Mouse (Mus musculus) CH12.LX (cell line): ENCODE measurements at regions not wholly inside any gene's neighbourhood (a gene's known extent, or its start where the extent isn't known, plus 50 kb on each side); places are given as distances from the start of the nearest gene placed in this dataset.
A peak's percentile ranks its signal among the peaks of the same experiment; 100 is the strongest.

Source experiments
- DNase-seq: peaks from one replicate; pipeline ENCODE4 v3.0.0-alpha.2; 2013; ENCODE audit errors: extremely low read depth
- H3K27ac ChIP-seq: 2 replicates; pipeline ENCODE4 v1.5.1; 2012; ENCODE audit warnings: low read depth, mild to moderate bottlenecking, control low read depth, moderate library complexity; ENCODE audit not compliant: insufficient read depth
- H3K27me3 ChIP-seq: replicated peaks from 2 replicates; pipeline ENCODE3; 2012; ENCODE audit warnings: inconsistent platforms
- H3K36me3 ChIP-seq, 2 experiments: replicated peaks in 1 of 2; 2 replicates each; pipeline versions ENCODE3 to v1.6.1; 2012; ENCODE audit warnings: inconsistent platforms in 1 of 2, low read length in 1 of 2, mild to moderate bottlenecking in 1 of 2, mixed read lengths in 1 of 2, moderate library complexity in 1 of 2; ENCODE audit not compliant: control insufficient read depth in 1 of 2, insufficient read depth in 1 of 2
- H3K4me1 ChIP-seq, 2 experiments: 2 replicates each; pipeline ENCODE4 v1.6.1; 2012; ENCODE audit warnings: inconsistent platforms in 1 of 2, moderate library complexity in 1 of 2; ENCODE audit not compliant: insufficient read depth in 2 of 2, control insufficient read depth in 1 of 2
- H3K4me2 ChIP-seq: 2 replicates; pipeline ENCODE4 v1.6.1; 2012; ENCODE audit warnings: low read depth, mild to moderate bottlenecking, control low read depth; ENCODE audit not compliant: poor library complexity, insufficient read depth, severe bottlenecking
- H3K4me3 ChIP-seq, 3 experiments: fragments of 150-350 bp in 1 of 3; sonication (generic) in 1 of 3; replicated peaks in 1 of 3; 2 replicates each; pipeline versions ENCODE3 to v1.5.1; 2011 to 2012; ENCODE audit warnings: low read depth in 2 of 3, low read length in 2 of 3, mild to moderate bottlenecking in 2 of 3, moderate library complexity in 2 of 3, control low read depth in 1 of 3, improper control_type of control experiment in 1 of 3, inconsistent platforms in 1 of 3, mixed read lengths in 1 of 3; ENCODE audit not compliant: poor library complexity in 1 of 3
- H3K79me2 ChIP-seq: replicated peaks from 2 replicates; pipeline ENCODE4 v1.6.1; 2012; ENCODE audit warnings: mild to moderate bottlenecking, moderate library complexity; ENCODE audit not compliant: control insufficient read depth, poor library complexity, insufficient read depth, severe bottlenecking; ENCODE audit errors: extremely low read depth
- H3K9ac ChIP-seq: 2 replicates; pipeline ENCODE4 v1.6.1; 2012; ENCODE audit warnings: low read depth, mild to moderate bottlenecking, control low read depth, moderate library complexity; ENCODE audit not compliant: insufficient read depth
- H3K9me3 ChIP-seq: replicated peaks from 2 replicates; pipeline ENCODE3; 2012; ENCODE audit warnings: low read length, inconsistent platforms, mixed read lengths
- CHD1 ChIP-seq: IDR thresholded peaks from 2 replicates; pipeline ENCODE4 v1.6.1; 2012; ENCODE audit warnings: low read depth, low read length, improper control_type of control experiment, inconsistent platforms
- CHD2 ChIP-seq: IDR thresholded peaks from 2 replicates; pipeline ENCODE4 v1.6.1; 2011; ENCODE audit warnings: low read length, improper control_type of control experiment
- CTCF ChIP-seq, 2 experiments: IDR thresholded peaks in 1 of 2; conservative IDR thresholded peaks in 1 of 2; 2 replicates each; pipeline ENCODE4 v1.5.1; 2011 to 2012; ENCODE audit warnings: low read depth in 2 of 2, low read length in 2 of 2, improper control_type of control experiment in 1 of 2, inconsistent platforms in 1 of 2, mild to moderate bottlenecking in 1 of 2, moderate library complexity in 1 of 2
- EP300 ChIP-seq: IDR thresholded peaks from 2 replicates; pipeline ENCODE4 v1.6.1; 2011; ENCODE audit warnings: low read length, improper control_type of control experiment
- ETS1 ChIP-seq: conservative IDR thresholded peaks from 2 replicates; pipeline ENCODE4 v1.6.1; 2012; ENCODE audit warnings: low read depth, mild to moderate bottlenecking, inconsistent platforms, low read length, improper control_type of control experiment, moderate library complexity
- HCFC1 ChIP-seq: IDR thresholded peaks from 2 replicates; pipeline ENCODE4 v1.6.1; 2012; ENCODE audit warnings: low read depth, mild to moderate bottlenecking, inconsistent platforms, low read length, improper control_type of control experiment
- IRF4 ChIP-seq: IDR thresholded peaks from 2 replicates; pipeline ENCODE4 v1.6.1; 2014; ENCODE audit warnings: low read depth, mild to moderate bottlenecking, inconsistent platforms, low read length, improper control_type of control experiment
- JUN ChIP-seq: IDR thresholded peaks from 2 replicates; pipeline ENCODE4 v1.6.1; 2011; ENCODE audit warnings: low read depth, mild to moderate bottlenecking, low read length, improper control_type of control experiment, moderate library complexity; ENCODE audit not compliant: insufficient read depth
- JUND ChIP-seq: conservative IDR thresholded peaks from 2 replicates; pipeline ENCODE4 v1.6.1; 2011; ENCODE audit warnings: low read depth, low read length, improper control_type of control experiment
- MAFK ChIP-seq: IDR thresholded peaks from 2 replicates; pipeline ENCODE4 v1.6.1; 2011; ENCODE audit warnings: low read length, improper control_type of control experiment; ENCODE audit not compliant: insufficient replicate concordance
- MAX ChIP-seq: IDR thresholded peaks from 2 replicates; pipeline ENCODE4 v1.6.1; 2011; ENCODE audit warnings: low read length, improper control_type of control experiment
- MEF2A ChIP-seq: IDR thresholded peaks from 2 replicates; pipeline ENCODE4 v1.6.1; 2014; ENCODE audit warnings: low read depth, mild to moderate bottlenecking, inconsistent platforms, low read length, improper control_type of control experiment, borderline replicate concordance
- MYC ChIP-seq: IDR thresholded peaks from 2 replicates; pipeline ENCODE4 v1.6.1; 2011; ENCODE audit warnings: low read depth, mild to moderate bottlenecking, improper control_type of control experiment, low read length
- NELFE ChIP-seq: IDR thresholded peaks from 2 replicates; pipeline ENCODE4 v1.6.1; 2011; ENCODE audit warnings: low read depth, low read length, improper control_type of control experiment
- PAX5 ChIP-seq: IDR thresholded peaks from 2 replicates; pipeline ENCODE4 v1.6.1; 2012; ENCODE audit warnings: low read length, inconsistent platforms, mixed read lengths
- POLR2A ChIP-seq: IDR thresholded peaks from 2 replicates; pipeline ENCODE4 v1.6.1; 2011; ENCODE audit warnings: low read depth, mild to moderate bottlenecking, improper control_type of control experiment, low read length
- RAD21 ChIP-seq: IDR thresholded peaks from 2 replicates; pipeline ENCODE4 v1.6.1; 2011; ENCODE audit warnings: low read depth, mild to moderate bottlenecking, low read length, improper control_type of control experiment, moderate library complexity
- RCOR1 ChIP-seq: conservative IDR thresholded peaks from 2 replicates; pipeline ENCODE4 v1.6.1; 2012; ENCODE audit warnings: low read depth, mild to moderate bottlenecking, inconsistent platforms, low read length, improper control_type of control experiment
- SMC3 ChIP-seq: IDR thresholded peaks from 2 replicates; pipeline ENCODE4 v1.6.1; 2011; ENCODE audit warnings: low read depth, low read length, improper control_type of control experiment
- TBP ChIP-seq: conservative IDR thresholded peaks from 2 replicates; pipeline ENCODE4 v1.6.1; 2011; ENCODE audit warnings: low read depth, low read length, improper control_type of control experiment
- TCF12 ChIP-seq: IDR thresholded peaks from 2 replicates; pipeline ENCODE4 v1.6.1; 2014; ENCODE audit warnings: low read depth, mild to moderate bottlenecking, inconsistent platforms, low read length, improper control_type of control experiment
- USF1 ChIP-seq: IDR thresholded peaks from 2 replicates; pipeline ENCODE4 v1.6.1; 2014; ENCODE audit warnings: low read depth, mild to moderate bottlenecking, inconsistent platforms, low read length, improper control_type of control experiment
- ZC3H11A ChIP-seq: IDR thresholded peaks from 2 replicates; pipeline ENCODE4 v1.6.1; 2012; ENCODE audit warnings: low read depth, mild to moderate bottlenecking, inconsistent platforms, low read length, improper control_type of control experiment
- dilution Hi-C: fragments of 300-500 bp; cut with MboI; formaldehyde crosslinking; loops from 2 replicates; pipeline ENCODE4 v1.14.3; 2020; ENCODE audit warnings: low sequenced_read_pairs; ENCODE audit not compliant: extremely low pct_unique_long_range_greater_than_20kb, extremely low pct_ligation_motif_present
- in situ Hi-C: fragments of 300-500 bp; cut with MboI; formaldehyde crosslinking; loops from 3 replicates; pipeline ENCODE4 v1.14.3; 2019; ENCODE audit warnings: low sequenced_read_pairs, low pct_ligation_motif_present, low pct_unique_long_range_greater_than_20kb, mixed read lengths

DNA sequence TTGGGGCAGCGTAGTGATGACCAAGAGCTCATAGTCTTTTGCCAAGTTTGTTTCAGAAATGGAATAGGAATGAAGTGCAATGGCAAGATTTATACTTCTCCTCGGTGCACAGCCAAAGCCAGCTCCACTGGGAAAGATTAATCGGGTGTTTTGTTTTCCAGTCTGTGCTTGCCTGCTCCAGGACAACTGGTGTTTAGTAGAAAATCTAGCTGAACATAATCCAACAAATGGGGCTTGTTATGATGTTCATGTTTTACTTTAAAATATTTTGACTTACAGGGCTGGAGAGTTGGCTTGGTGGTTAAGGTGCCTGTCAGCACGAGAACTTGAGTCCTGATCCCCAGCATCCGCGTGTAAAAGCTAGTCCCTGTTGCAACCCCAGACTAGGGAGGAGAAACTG, 60.6 kb upstream of the Rfpl4b start:
- Histone ChIP-seq H3K4me3 (no peak overlapping the region), H3K27me3 (no peaks in the 10 kb centered on the region), H3K36me3 (no peaks in the 10 kb centered on the region), H3K9me3 (no peaks in the 10 kb centered on the region), H3K79me2 (no peaks in the 10 kb centered on the region), H3K4me2 (no peak overlapping the region), H3K27ac (no peak overlapping the region), H3K4me1 (peaks cover 6 to 40% of the 10 kb centered on the region in 2 experiments; a peak in 2 of 4 replicates), H3K9ac (no peak overlapping the region)
- dilution Hi-C loops, result no loop called here
- DNase-seq, result no peak
- no peak for TF ChIP-seq MYC
- no peak for TF ChIP-seq CHD1
- no peak for TF ChIP-seq USF1
- TF ChIP-seq POLR2A, result no peak
- TF ChIP-seq ZC3H11A, result no peak
- no peak for TF ChIP-seq CTCF (conservative IDR thresholded peaks at IDR 0.05 in 1 of 2, IDR thresholded peaks at IDR 0.05 in 1 of 2; ENCODE audit: low read depth in 2 of 2, low read length in 2 of 2)
- TF ChIP-seq SMC3, result no peak
- TF ChIP-seq HCFC1, result no peak
- no peak for TF ChIP-seq RCOR1
- no peak for TF ChIP-seq RAD21
- no peak for TF ChIP-seq MAFK
- in situ Hi-C loops, result loop anchor here (10.0 kb wide), 1 partner anchor 153 kb away; no protein-coding TSS in a partner anchor

DNA sequence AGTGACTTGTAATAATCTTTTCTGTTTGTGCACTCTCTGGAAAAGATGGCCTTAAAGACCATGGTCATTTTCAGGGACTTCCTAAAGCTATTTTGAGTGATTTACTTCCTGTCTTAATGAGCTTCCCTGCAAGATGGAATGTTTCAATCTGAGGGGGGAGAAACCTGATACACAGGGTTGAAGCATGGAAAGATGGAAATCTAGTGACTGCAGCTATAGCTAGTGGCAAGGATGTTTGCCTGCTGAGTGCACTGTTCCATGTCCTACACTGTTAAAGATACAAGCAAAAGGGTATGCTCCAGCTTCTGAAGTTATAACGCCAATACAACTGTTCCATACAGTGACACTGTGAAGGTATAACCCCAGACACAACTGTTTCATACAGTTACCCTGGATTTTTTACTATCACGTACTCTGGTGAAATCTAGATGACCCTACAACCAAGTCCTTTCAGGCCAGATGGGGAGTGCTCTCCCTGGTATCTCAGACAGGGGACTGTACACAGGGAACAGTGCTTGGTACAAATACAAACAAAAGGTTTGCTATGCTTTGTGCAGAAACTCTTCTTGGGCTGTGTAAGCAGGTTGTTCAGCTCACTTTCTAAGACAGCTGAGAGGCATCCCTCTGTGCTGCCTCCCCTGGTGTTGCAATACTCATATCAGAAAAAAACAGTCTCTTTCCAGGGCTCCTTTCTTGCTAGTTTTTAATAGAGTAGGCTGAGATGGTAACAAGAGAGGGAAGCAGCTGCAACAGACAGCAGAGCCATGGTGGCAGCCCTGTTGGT, 62.4 kb upstream of the Rfpl4b start:
- no peak overlapping the region for H3K9ac ChIP-seq
- no peak for TF ChIP-seq CHD2
- no peak for TF ChIP-seq MAX
- TF ChIP-seq JUN, result no peak
- TF ChIP-seq RAD21, result no peak
- no peak for TF ChIP-seq NELFE
- TF ChIP-seq MYC, result no peak
- no peaks in the 10 kb centered on the region for H3K9me3 ChIP-seq
- in situ Hi-C loops (loop anchor here (10.0 kb wide), 1 partner anchor 151 kb away; no protein-coding TSS in a partner anchor), dilution Hi-C loops (no loop called here)
- peak overlapping the region in 1 of 3 experiments; percentile 16 for H3K4me3 ChIP-seq
- no peaks in the 10 kb centered on the region for H3K27me3 ChIP-seq
- no peaks in the 10 kb centered on the region for H3K36me3 ChIP-seq
- H3K79me2 ChIP-seq, result no peaks in the 10 kb centered on the region
- no peak overlapping the region for H3K27ac ChIP-seq
- H3K4me2 ChIP-seq, result no peak overlapping the region
- peaks cover 6 to 40% of the 10 kb centered on the region in 2 experiments; a peak in 2 of 4 replicates for H3K4me1 ChIP-seq
- DNase-seq, result no peak

GRCm38 (mm10) chr10:38884641-38885040, 63.1 kb upstream of the Rfpl4b start:
- no peak overlapping the region for H3K9ac ChIP-seq
- no peaks in the 10 kb centered on the region for H3K79me2 ChIP-seq
- H3K27me3 ChIP-seq, result no peaks in the 10 kb centered on the region
- no peaks in the 10 kb centered on the region for H3K9me3 ChIP-seq
- in situ Hi-C loops (loop anchor here (10.0 kb wide), 1 partner anchor 150 kb away; no protein-coding TSS in a partner anchor), dilution Hi-C loops (no loop called here)
- DNase-seq, result peak; percentile 79
- peak; percentile 33; the same call in 1 of the 2 replicates for TF ChIP-seq POLR2A
- 0 out of 2 replicates have a peak, but pooled peaks have one; percentile 37 for TF ChIP-seq TBP
- TF ChIP-seq TCF12, result peak; percentile 25; the same call in 1 of the 2 replicates
- TF ChIP-seq HCFC1, result no peak
- no peak for TF ChIP-seq SMC3
- TF ChIP-seq JUND, result peak; percentile 63
- peak; percentile 43; the same call in 1 of the 2 replicates for TF ChIP-seq EP300
- TF ChIP-seq MAX, result peak; percentile 62
- TF ChIP-seq IRF4, result peak; percentile 42; the same call in 1 of the 2 replicates
- TF ChIP-seq ETS1, result peak; percentile 53
- no peak for TF ChIP-seq PAX5
- peak; percentile 32; the same call in 1 of the 2 replicates for TF ChIP-seq MEF2A
- no peaks in the 10 kb centered on the region for H3K36me3 ChIP-seq
- H3K4me3 ChIP-seq, result peak overlapping the region in 1 of 3 experiments; percentile 16
- H3K4me1 ChIP-seq, result peaks cover 6 to 40% of the 10 kb centered on the region in 2 experiments; a peak in 2 of 4 replicates
- H3K4me2 ChIP-seq, result no peak overlapping the region
- H3K27ac ChIP-seq, result no peak overlapping the region
